Mouse (Mus musculus): ENCODE results near the gene Zfhx3.
"Not testable (repeated sequence)": the region's sequence is repeated elsewhere in the genome, so short reads cannot be mapped to it uniquely, and the experiment has no call there.

Gene Zfhx3

GRCm38 (mm10) chr8:107941922-107942694 lies at the start of gene Zfhx3:
Zfhx3 (plus strand) TSS chr8:107942644.
- in situ Hi-C loops (cut with MseI, MboI): no loop called here

DNA sequence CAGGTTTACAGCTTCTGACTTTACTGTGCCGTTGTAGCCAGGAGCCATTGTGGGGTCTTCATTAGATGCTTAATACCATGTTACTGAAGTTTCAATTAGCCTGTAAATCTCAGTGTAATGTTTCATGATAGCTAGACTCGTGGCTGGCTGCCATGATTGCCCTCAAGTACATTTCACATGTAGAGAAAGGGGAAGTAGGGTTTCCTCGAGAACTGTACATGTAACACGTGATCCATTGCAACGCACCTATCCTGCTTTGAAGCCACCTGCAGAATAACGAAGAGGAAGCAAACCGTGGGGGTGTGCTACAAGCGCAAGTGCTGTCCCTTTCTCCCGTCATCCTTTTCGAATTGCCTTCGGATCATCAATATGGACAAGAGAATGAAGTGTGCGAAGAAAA lies 23.5 kb upstream of the Zfhx3 start:
- in situ Hi-C loops (cut with MseI, MboI): no loop called here

- in situ Hi-C loops (cut with MseI, MboI): no loop called here
These were observed 16.3 kb upstream of the Zfhx3 start for GRCm38 (mm10) chr8:107926149-107926548.

GRCm38 (mm10) chr8:107936725-107937124 lies 5.7 kb upstream of the Zfhx3 start:
- in situ Hi-C loops (cut with MseI, MboI): no loop called here

DNA sequence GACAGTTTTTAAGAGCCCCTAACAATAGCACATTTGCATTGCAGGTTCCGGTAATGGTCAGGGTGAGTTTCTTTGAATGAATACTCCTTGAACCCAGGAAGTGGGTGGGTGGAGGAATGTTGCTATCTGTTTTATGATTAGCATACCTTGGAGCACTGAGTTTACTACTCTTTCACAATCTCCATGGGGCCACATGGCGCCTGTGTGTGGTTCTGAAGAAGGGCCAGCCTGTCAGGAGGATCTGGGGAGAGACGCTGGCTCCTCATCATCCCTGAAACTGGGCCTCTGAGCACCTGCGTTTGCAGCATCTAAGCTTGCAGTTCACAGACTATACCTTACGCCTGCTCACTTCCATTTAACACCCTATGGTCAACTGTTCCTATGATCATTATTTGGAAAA lies 4.2 kb upstream of the Zfhx3 start:
- in situ Hi-C loops (cut with MseI, MboI): not testable (repeated sequence)

DNA sequence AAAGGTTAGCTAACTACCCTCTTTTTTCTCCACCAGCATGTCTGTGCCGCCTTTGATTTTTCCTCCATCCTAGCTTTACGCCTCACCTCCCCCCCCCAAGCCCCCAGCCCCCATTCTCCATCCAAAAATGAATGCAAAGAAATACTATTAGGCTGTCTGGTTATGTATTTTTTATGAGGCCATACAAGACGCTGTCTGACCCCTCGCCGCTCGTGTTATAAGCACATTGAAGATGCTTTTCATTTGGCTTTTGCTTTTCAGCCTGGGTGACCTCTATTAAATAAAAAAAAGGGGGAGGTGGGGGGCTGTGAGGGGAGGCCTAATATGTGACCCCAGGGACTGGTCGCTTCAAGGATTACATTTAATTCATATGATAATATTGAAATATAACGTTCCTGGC lies 2.3 kb upstream of the Zfhx3 start:
- in situ Hi-C loops (cut with MseI, MboI): no loop called here

- in situ Hi-C loops (cut with MseI, MboI): no loop called here
These were observed 487 bp downstream of the Zfhx3 start for GRCm38 (mm10) chr8:107942752-107943510.

GRCm38 (mm10) chr8:107943550-107944348 lies 1.3 kb downstream of the Zfhx3 start:
- in situ Hi-C loops (cut with MseI, MboI): no loop called here

- in situ Hi-C loops (cut with MseI, MboI): no loop called here
These were observed 2.5 kb downstream of the Zfhx3 start for GRCm38 (mm10) chr8:107944676-107945600.

- in situ Hi-C loops (cut with MseI, MboI): no loop called here
These were observed 4.4 kb downstream of the Zfhx3 start for GRCm38 (mm10) chr8:107946888-107947287.

DNA sequence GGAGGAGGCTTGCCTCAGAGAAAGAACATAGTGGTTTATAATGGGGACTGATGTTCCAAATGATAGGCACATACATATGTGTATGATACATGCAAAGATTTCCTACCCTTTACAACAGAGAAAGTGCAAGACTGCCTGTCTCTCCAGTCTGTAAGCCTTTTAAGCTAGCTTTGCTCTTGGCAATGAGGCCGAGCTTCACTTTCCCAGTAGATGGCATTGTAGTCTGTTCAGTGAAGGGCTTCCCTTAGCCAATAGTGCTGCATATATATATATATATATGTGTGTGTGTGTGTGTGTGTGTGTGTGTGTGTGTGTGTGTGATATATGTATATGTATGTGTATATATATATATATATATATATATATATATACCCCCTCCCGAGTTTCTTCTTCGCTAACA lies 13.4 kb downstream of the Zfhx3 start:
- in situ Hi-C loops (cut with MseI, MboI): no loop called here

DNA sequence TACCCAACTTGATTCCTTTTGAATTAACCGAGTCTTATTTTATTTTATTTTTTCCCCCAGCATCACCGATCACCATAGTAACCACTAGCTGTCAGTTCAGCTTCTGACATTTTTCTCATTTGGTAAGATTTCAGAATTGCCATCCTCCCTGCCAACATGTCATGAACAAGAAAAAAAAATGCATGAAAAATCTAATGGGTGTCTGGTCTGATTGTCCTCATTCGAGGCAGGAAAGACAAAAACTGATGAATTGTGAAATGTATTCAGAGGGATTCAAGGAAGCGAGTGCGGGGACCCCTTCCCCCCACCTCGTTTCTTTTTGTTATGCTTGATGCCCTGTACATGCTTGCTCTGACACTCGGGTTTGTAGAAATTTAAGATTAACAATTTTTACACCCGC lies 15.1 kb downstream of the Zfhx3 start:
- in situ Hi-C loops (cut with MseI, MboI): no loop called here

DNA sequence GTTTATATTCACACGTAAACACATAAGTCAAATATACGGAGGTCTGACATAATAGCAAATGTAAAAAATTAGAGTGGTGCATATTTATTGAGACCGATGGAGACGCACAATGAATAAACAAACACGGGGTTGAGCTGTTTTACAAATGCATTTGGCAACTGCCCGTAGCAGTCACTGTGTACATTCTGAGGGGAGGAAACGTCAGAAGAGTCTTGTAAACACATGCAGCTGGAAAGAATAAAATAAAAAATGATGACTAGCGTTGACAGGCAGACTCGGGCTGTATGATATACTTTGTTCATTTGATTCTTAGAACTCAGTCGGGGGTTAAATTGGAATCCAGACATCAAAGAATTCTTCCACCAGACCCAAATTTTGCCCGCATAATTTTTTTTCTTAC lies 18.0 kb downstream of the Zfhx3 start:
- in situ Hi-C loops (cut with MseI, MboI): no loop called here

GRCm38 (mm10) chr8:107960878-107961277 lies 18.4 kb downstream of the Zfhx3 start:
- in situ Hi-C loops (cut with MseI, MboI): no loop called here

- in situ Hi-C loops (cut with MseI, MboI): no loop called here
These were observed 29.8 kb downstream of the Zfhx3 start for GRCm38 (mm10) chr8:107972198-107972597.

DNA sequence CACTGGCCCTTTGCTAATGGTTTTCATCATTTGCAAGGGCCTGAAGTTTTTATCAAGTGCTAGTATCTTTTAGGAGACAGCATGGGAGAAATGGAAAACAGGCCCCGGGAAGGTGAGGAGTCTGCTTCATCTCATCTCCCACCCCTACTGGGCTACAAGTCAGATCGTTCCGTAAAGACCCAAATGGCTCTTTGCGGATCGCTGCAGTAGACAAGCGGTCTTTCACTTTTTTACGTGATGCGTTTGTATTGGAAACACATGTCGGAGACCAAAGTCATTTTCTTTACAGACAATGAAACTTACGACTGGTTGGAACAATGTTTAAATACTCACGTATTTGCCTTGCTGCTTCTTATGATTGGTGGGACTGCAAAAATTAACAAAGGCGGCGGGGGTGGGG lies 32.0 kb downstream of the Zfhx3 start:
- in situ Hi-C loops (cut with MseI, MboI): no loop called here

DNA sequence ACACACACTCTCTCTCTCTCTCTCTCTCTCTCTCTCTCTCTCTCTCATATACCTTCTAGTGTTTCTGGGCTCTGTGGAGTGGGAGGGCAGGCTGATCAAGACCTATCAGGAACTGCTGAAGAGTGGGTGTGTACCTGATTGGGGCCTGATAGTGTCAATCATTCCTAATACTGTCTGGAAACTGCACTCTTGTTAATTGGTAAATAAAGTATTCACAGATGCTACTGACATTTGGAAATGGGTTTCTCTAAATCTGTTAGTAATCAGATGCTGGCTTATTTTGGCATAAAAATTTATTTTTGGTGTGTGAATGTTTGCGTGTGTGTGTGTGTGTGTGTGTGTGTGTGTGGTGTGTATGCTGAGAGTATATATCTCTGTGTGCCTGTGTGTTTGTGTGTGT lies 35.8 kb downstream of the Zfhx3 start:
- in situ Hi-C loops (cut with MseI, MboI): no loop called here

GRCm38 (mm10) chr8:107980618-107981017 lies 38.2 kb downstream of the Zfhx3 start:
- in situ Hi-C loops (cut with MseI, MboI): no loop called here

GRCm38 (mm10) chr8:107986629-107987028 lies 44.2 kb downstream of the Zfhx3 start:
- in situ Hi-C loops (cut with MseI, MboI): no loop called here

DNA sequence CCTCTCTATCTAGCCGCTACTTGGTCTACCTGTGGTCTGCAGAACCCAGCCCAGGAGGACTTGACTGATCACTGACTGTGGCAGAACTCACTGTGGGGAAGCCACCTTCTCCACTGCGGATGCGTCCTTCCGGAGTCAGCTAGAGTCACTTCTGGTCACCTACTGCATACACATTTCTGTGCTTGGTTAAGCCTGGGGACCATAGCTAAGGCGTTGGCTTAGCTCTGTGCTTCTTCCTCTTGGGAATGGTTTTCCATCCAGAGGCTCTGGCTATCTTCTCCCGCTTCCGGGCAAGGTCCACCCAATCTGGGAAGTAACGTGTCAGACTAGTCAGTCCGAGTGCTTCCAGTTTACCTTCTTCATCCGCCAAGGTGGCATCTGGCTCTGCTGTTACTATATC lies 56.4 kb downstream of the Zfhx3 start:
- in situ Hi-C loops (cut with MseI, MboI): no loop called here

DNA sequence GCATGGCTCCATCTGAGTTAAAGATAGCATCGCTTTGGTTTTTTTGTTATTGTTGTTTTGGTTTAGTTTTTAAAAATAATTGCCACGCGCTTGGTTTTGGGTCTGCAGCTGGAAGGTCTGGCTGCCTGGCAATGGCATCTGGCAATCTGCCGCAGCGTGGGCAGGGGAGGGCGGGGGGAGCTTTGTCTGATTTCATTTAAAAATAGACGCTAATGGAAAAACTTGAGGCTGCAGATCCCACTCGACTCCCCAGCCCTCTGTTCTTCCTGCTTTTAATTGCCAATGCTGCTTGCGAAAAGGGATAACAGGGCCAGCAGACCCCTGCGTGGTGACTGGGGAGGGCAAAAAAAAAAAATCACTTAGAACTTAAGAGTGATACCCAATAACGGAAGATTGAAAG lies 69.1 kb downstream of the Zfhx3 start:
- in situ Hi-C loops (cut with MseI, MboI): no loop called here

All from mouse trophoblast stem cell (cell line).